Mouse (Mus musculus): ENCODE data around the gene Cul9.

- TF ChIP-seq POLR2A (IDR thresholded peaks at IDR 0.05; ENCODE audit: control insufficient read depth, extremely low read depth, insufficient read depth, low read length, poor library complexity) (no peak), CTCF (IDR thresholded peaks at IDR 0.05; ENCODE audit: borderline replicate concordance, control insufficient read depth, extremely low read depth, insufficient read depth, low read length, poor library complexity) (peak; percentile 87)
Measured at GRCm38 (mm10) chr17:46525579-46526307, 20.4 kb downstream of the Cul9 start.

All from thymus, adult 2 months (tissue).